Mouse (Mus musculus): ENCODE measurements around the gene Syt1. TPM values are rescaled to one million over a fixed set of nuclear protein-coding genes. Genes with fewer than 3 reads are reported as not detected.

Syt1 gene
- total RNA-seq, 1 experiment = 0.58 TPM

DNA sequence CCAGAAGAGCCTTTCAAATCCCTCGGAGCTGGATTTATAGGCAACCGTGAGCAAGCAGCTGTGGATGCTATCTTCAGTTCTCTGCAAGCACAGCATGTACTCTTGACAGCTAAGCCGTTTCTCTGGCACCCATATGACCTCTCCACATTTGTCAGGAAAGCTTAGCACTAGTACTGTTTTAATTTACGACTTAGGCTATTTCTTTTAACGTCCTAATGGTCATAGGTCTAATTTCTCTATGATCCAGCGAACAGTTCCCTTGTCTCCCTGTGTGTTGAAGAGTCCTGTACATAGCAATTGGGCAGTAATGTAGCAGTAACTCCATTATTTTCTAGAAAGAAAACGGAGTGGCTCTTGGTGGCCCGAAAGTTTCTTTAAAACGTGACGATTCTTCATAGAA is 526.8 kb downstream of the Syt1 start:
- no peak for TF ChIP-seq ZC3H11A (IDR thresholded peaks at IDR 0.05; ENCODE audit: borderline replicate concordance, low read depth, low read length)
- no peak overlapping the region for H3K27ac ChIP-seq (ENCODE audit: insufficient read depth, low read depth, low read length, poor library complexity, severe bottlenecking)
- H3K36me3 ChIP-seq (ENCODE audit: control insufficient read depth, insufficient read depth, low read length, poor library complexity, severe bottlenecking) = no peaks in the 10 kb centered on the region
- no peaks in the 10 kb centered on the region for H3K4me1 ChIP-seq (ENCODE audit: control insufficient read depth in 2 of 2, insufficient read depth in 2 of 2, low read length in 2 of 2, poor library complexity in 1 of 2)
- H3K9me3 ChIP-seq (ENCODE audit: control insufficient read depth, insufficient read depth, low read depth, low read length) = no peaks in the 10 kb centered on the region
- no peak overlapping the region for H3K9ac ChIP-seq (ENCODE audit: insufficient read depth, low read depth, low read length, poor library complexity, severe bottlenecking)
- no peak overlapping the region for H3K4me3 ChIP-seq (ENCODE audit: insufficient read depth in 1 of 2, low read depth in 1 of 2, low read length in 2 of 2, poor library complexity in 1 of 2, severe bottlenecking in 1 of 2)
- in situ Hi-C loops (cut with MboI; ENCODE audit: low sequenced_read_pairs in 2 of 2, unreplicated experiment in 2 of 2) = no loop called here
- DNase-seq (ENCODE audit: low read depth, low spot score) = no peak

DNA sequence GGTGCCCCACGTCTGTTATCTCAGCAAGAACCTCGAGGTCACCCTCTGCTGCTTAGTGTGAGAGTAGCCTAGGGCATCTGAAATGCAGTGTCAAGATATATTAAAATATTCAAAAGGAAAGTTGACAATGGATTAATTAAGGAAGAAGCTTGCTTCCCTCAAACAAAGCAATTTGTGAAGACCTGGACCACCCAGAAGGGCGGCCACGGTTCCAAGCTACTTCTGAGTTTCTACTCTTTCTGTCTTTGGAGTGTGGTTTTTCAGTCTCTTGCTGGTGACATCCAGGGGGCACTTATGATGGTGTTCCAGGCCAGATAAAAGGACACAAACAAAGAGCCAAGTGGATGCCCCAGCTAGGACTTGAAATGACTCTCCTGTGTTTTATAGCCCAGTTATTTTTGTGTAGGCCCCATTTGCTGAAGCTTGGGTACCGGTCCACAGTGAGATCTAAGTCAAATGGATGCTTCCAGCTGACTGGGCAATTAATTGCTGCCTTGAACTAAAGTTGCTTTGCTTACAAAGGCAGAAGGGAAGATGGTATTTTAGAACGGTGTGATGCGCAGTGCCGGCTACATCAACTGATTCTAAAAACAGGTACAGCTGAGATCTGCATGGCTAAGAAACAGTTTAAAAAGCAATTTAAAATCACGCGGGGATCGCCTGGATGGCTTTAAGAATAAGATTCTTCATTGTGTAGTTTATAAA is 530.5 kb downstream of the Syt1 start:
- H3K27ac ChIP-seq (ENCODE audit: insufficient read depth, low read depth, low read length, poor library complexity, severe bottlenecking) = no peak overlapping the region
- no peak for TF ChIP-seq ZC3H11A (IDR thresholded peaks at IDR 0.05; ENCODE audit: borderline replicate concordance, low read depth, low read length)
- TF ChIP-seq CHD2 (IDR thresholded peaks at IDR 0.05; ENCODE audit: low read depth, low read length) = no peak
- no peak for TF ChIP-seq HCFC1 (IDR thresholded peaks at IDR 0.05; ENCODE audit: borderline replicate concordance, insufficient read depth, low read length)
- TF ChIP-seq ZNF384 (IDR thresholded peaks at IDR 0.05; ENCODE audit: low read depth, low read length) = no peak
- no peak for TF ChIP-seq MAFK (IDR thresholded peaks at IDR 0.05; ENCODE audit: insufficient read depth, low read depth, low read length)
- H3K9ac ChIP-seq (ENCODE audit: insufficient read depth, low read depth, low read length, poor library complexity, severe bottlenecking) = no peak overlapping the region
- H3K4me1 ChIP-seq (ENCODE audit: control insufficient read depth in 2 of 2, insufficient read depth in 2 of 2, low read length in 2 of 2, poor library complexity in 1 of 2) = no peaks in the 10 kb centered on the region
- H3K4me3 ChIP-seq (ENCODE audit: insufficient read depth in 1 of 2, low read depth in 1 of 2, low read length in 2 of 2, poor library complexity in 1 of 2, severe bottlenecking in 1 of 2) = no peak overlapping the region
- no peaks in the 10 kb centered on the region for H3K36me3 ChIP-seq (ENCODE audit: control insufficient read depth, insufficient read depth, low read length, poor library complexity, severe bottlenecking)
- in situ Hi-C loops (cut with MboI; ENCODE audit: low sequenced_read_pairs in 2 of 2, unreplicated experiment in 2 of 2) = no loop called here
- DNase-seq (ENCODE audit: low read depth, low spot score) = no peak
- no peaks in the 10 kb centered on the region for H3K9me3 ChIP-seq (ENCODE audit: control insufficient read depth, insufficient read depth, low read depth, low read length)

DNA sequence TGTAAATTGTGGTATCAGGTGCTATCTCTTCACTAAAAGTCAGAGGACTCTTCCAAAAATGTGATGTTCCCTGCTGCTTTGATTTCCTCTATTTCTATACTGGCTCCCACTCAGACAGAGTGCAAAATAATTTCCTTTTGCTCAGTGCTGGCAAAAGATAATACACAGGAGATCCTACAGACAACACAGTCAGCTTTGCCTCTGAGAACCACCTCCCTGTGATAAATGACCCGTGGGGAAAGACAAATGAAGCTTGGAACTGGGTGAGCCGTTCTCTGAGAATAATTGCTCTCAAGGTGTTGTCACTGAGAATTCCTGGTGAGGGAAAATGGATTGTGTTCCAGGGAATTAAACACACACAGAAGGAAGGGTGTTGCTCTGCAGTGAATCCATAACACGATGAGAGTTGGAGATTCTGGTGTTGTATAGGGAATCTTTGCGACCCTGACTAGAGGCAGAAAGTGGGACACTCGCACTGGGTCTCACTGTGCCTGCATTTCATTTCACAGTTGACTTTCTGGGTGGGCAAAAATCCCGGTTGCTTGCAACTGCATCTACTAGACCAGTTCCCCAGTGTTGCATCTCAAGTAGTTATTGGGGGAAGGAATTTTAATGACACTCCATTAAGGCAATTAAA is 540.3 kb downstream of the Syt1 start:
- no peaks in the 10 kb centered on the region for H3K9me3 ChIP-seq (ENCODE audit: control insufficient read depth, insufficient read depth, low read depth, low read length)
- H3K36me3 ChIP-seq (ENCODE audit: control insufficient read depth, insufficient read depth, low read length, poor library complexity, severe bottlenecking) = no peaks in the 10 kb centered on the region
- in situ Hi-C loops (cut with MboI; ENCODE audit: low sequenced_read_pairs in 2 of 2, unreplicated experiment in 2 of 2) = no loop called here
- no peak overlapping the region for H3K9ac ChIP-seq (ENCODE audit: insufficient read depth, low read depth, low read length, poor library complexity, severe bottlenecking)
- H3K4me1 ChIP-seq (ENCODE audit: control insufficient read depth in 2 of 2, insufficient read depth in 2 of 2, low read length in 2 of 2, poor library complexity in 1 of 2) = no peaks in the 10 kb centered on the region
- TF ChIP-seq MAFK (IDR thresholded peaks at IDR 0.05; ENCODE audit: insufficient read depth, low read depth, low read length) (no peak), ZNF384 (IDR thresholded peaks at IDR 0.05; ENCODE audit: low read depth, low read length) (no peak), ZC3H11A (IDR thresholded peaks at IDR 0.05; ENCODE audit: borderline replicate concordance, low read depth, low read length) (no peak), HCFC1 (IDR thresholded peaks at IDR 0.05; ENCODE audit: borderline replicate concordance, insufficient read depth, low read length) (no peak), CHD2 (IDR thresholded peaks at IDR 0.05; ENCODE audit: low read depth, low read length) (no peak)
- no peak overlapping the region for H3K27ac ChIP-seq (ENCODE audit: insufficient read depth, low read depth, low read length, poor library complexity, severe bottlenecking)
- H3K4me3 ChIP-seq (ENCODE audit: insufficient read depth in 1 of 2, low read depth in 1 of 2, low read length in 2 of 2, poor library complexity in 1 of 2, severe bottlenecking in 1 of 2) = no peak overlapping the region
- no peak for DNase-seq (ENCODE audit: low read depth, low spot score)

DNA sequence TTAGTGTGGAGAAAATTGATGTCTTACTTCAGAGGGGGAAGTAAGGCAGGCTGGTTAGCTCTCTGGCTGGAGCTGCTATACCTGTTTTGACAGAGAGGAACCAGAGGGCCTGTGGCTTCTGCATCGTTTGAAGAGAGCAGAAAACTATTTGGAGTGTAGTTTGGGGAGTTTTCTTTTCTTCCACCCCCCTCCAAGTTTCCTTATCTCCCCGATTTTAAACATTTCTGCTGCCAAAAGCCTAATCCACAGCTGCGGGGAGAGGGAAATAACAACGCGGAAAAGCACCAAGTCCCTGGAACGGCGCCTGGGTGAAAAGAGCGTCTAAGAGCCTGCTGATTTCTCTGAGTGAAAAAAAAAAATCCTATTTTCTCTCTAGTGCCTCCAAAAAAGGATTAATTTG is 544.2 kb downstream of the Syt1 start:
- no peaks in the 10 kb centered on the region for H3K36me3 ChIP-seq (ENCODE audit: control insufficient read depth, insufficient read depth, low read length, poor library complexity, severe bottlenecking)
- no peak overlapping the region for H3K9ac ChIP-seq (ENCODE audit: insufficient read depth, low read depth, low read length, poor library complexity, severe bottlenecking)
- H3K9me3 ChIP-seq (ENCODE audit: control insufficient read depth, insufficient read depth, low read depth, low read length) = no peaks in the 10 kb centered on the region
- H3K27ac ChIP-seq (ENCODE audit: insufficient read depth, low read depth, low read length, poor library complexity, severe bottlenecking) = no peak overlapping the region
- no peak for DNase-seq (ENCODE audit: low read depth, low spot score)
- in situ Hi-C loops (cut with MboI; ENCODE audit: low sequenced_read_pairs in 2 of 2, unreplicated experiment in 2 of 2) = no loop called here
- TF ChIP-seq CHD2 (IDR thresholded peaks at IDR 0.05; ENCODE audit: low read depth, low read length) = no peak
- no peak for TF ChIP-seq MAFK (IDR thresholded peaks at IDR 0.05; ENCODE audit: insufficient read depth, low read depth, low read length)
- no peak for TF ChIP-seq HCFC1 (IDR thresholded peaks at IDR 0.05; ENCODE audit: borderline replicate concordance, insufficient read depth, low read length)
- no peak for TF ChIP-seq ZC3H11A (IDR thresholded peaks at IDR 0.05; ENCODE audit: borderline replicate concordance, low read depth, low read length)
- TF ChIP-seq ZNF384 (IDR thresholded peaks at IDR 0.05; ENCODE audit: low read depth, low read length) = no peak
- no peak overlapping the region for H3K4me3 ChIP-seq (ENCODE audit: insufficient read depth in 1 of 2, low read depth in 1 of 2, low read length in 2 of 2, poor library complexity in 1 of 2, severe bottlenecking in 1 of 2)
- no peaks in the 10 kb centered on the region for H3K4me1 ChIP-seq (ENCODE audit: control insufficient read depth in 2 of 2, insufficient read depth in 2 of 2, low read length in 2 of 2, poor library complexity in 1 of 2)
